Mouse (Mus musculus) B cell, adult 2 months (primary cell): ENCODE measurements around the gene Iqcn.

ENCODE experiments used
- DNase-seq, 2 experiments: peaks; one replicate each; pipeline ENCODE4 v3.0.0; 2022

Gene Iqcn

GRCm38 (mm10) chr8:70701048-70701981 is 1.9 kb upstream of the Iqcn start:
- DNase-seq, result peak; percentile 50 to 54

DNA sequence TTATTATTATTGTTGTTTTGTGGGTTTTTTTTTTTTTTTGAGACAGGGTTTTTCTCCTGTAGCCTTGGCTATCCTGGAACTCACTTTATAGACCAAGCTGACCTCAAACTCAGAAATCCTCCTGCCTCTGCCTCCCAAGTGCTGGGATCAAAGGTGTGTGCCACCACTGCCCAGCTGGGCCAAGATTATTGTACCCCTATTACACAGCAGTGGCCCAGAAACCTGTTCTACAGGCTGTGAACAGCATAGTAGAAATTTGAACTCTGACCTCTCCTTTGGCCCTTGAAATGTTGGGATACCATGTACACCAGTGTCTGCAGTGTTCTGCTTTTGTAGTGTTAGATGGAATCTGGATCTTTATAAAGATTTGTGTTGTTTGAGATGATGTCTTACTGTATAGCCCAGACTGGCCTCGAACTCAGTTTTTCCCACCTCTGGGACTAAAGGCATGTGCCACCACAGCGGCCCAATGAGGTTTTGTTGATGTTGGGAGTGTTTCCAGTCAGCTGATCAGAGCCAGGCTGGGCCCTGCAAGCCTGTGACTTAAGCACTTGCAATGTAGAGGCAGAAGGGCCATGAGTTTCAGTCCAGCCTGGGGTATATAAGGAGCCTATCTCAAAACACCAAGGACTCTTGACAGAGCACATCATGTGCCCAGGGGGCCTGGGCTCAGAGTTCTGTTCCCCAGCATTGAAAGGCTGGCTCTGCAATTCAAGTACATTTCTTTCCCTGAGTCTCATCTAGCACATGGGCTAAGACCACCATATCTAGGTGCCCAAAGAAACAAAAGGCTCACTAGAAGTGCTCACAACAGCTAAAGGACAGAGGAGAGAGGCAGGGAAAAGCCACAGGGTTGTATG is 1.0 kb upstream of the Iqcn start:
- peak in 1 of 2 experiments; percentile 57 for DNase-seq

- DNase-seq, result no peak
Observed at GRCm38 (mm10) chr8:70702842-70703182, 445 bp upstream of the Iqcn start.

- no peak for DNase-seq
Observed at GRCm38 (mm10) chr8:70708281-70708680, 5.0 kb downstream of the Iqcn start.

- no peak for DNase-seq
Observed at GRCm38 (mm10) chr8:70709794-70710193, 6.5 kb downstream of the Iqcn start.

- no peak for DNase-seq
Observed at GRCm38 (mm10) chr8:70710296-70710695, 7.0 kb downstream of the Iqcn start.

DNA sequence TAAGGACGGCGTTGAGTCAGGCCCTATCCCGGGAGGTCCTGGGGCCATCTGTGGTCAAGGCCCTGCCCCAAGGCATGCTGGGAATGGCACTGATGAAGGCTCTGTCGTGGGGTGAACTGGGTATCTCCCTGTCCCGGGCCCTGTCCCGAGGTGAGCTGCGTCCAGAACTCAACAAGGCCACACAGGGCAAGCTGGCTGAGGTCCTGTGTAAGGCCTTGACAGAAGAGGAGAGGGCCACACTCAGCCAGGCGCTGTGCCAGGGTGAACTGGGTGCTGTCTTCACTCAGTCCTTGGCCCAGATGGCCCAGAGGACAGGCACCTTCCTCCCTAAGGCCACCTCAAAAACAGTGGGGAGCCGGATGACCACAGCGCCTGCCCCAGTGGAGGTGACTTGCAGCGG is 7.8 kb downstream of the Iqcn start:
- DNase-seq, result no peak

GRCm38 (mm10) chr8:70713991-70714390 is 10.7 kb downstream of the Iqcn start:
- no peak for DNase-seq

- no peak for DNase-seq
Observed at GRCm38 (mm10) chr8:70715086-70715485, 11.8 kb downstream of the Iqcn start.

- DNase-seq, result peak in 1 of 2 experiments; percentile 41
Observed at GRCm38 (mm10) chr8:70716521-70717400, 13.5 kb downstream of the Iqcn start.

DNA sequence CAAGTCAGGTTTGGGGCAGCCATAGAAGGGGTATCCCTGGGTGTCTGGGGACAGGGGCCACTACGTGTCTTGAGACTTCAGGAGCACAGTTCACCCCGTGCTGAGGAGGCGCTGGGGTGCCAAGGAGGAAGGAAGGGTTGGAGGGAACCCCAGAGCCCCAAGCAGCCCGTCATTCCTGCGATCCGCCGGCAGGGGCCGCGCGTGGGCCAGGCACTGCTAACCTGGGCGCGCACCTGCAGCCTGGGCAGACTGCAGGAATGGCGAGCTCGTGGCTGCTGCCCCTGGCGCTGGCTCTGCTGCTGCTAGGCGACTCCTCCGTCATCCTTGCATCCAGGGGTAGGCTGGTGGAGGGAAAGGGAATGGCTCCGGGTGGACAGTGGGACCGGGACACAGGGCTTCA is 15.0 kb downstream of the Iqcn start, which contains the start of gene Gm3336:
Gene Gm3336 (plus strand): TSS at position 247 of the 400 bp plus-strand sequence.
- peak; percentile 89 to 90 for DNase-seq

DNA sequence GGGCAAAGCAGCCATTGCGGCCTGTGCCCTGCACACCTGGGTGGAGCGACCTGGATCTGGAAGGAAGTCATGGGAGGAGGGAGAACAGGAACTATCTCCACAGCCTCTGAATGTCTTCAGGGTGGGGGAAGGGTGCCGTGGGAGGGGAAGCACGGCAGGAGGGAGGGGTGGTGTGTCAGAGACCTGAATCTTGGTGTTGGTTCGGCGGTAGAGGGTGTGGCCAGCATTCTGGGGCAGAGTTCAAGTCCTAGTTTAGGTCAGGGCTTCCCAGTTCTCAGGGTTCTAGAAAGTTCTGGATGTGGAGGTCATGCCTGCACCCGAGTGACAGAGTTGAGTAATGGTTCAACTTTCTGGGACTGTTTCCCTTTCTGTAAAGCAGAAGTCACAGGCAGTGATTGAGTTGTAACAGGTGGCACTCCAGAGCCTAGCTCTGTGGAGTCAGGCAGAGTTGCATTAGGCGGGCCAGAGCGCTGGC is 16.6 kb downstream of the Iqcn start:
- peak in 1 of 2 experiments; percentile 6 for DNase-seq

DNA sequence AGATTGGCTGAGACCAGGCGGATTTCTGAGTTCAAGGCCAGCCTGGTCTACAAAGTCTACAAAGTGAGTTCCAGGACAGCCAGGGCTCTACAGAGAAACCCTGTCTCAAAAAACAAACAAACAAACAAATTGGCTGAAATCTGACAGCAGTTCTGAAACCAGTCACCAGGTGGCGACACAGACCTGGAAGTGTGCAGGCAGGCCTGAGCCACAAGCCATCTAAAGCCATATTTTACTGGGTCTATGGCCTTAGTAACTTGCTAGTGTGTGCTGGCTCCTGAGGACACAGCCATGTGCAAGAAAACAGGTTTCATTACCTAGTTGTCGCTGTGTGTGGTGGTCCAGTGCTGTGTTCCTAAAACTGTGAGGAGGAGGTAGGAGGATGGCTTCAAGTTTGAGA is 17.5 kb downstream of the Iqcn start:
- peak; percentile 91 to 93 for DNase-seq

GRCm38 (mm10) chr8:70721601-70722000 is 18.3 kb downstream of the Iqcn start:
- no peak for DNase-seq

GRCm38 (mm10) chr8:70723486-70724210 is 20.4 kb downstream of the Iqcn start, which contains the start of gene Pde4c:
TSS of gene Pde4c (plus strand) at chr8:70723720.
- no peak for DNase-seq

GRCm38 (mm10) chr8:70724216-70724615 is 21.0 kb downstream of the Iqcn start:
- no peak for DNase-seq

DNA sequence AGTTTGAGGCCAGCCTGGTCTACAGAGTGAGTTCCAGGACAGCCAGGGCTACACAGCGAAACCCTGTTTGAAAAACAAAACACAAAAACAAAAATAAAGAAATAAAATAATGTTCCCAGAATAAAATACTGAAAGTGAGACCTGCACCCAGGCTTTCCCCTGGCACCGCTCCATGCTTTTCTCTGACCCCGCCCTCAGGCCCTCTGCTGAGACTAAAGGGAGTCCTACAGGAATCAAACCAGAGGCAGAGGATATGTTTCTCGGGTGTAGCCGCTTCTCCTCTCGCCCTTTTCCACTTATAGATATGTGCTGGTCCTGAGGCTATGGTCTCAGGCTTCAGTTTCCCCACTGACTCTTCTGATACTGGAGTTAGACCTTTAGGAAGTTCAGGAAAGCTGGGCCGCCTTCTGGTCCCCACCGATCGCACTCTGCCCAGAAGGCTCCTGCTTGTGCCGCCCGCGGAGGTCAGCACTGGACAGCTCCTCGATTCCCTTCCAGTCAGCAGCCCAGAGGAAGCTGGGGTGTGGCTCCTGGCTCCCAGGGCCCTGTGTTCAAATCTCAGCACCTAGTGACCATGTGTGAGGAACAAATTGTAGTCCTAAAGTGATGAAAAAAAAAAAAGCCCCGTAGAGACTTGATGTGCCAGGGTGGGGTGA is 22.7 kb downstream of the Iqcn start:
- no peak for DNase-seq

- no peak for DNase-seq
Observed at GRCm38 (mm10) chr8:70726721-70727120, 23.5 kb downstream of the Iqcn start.

DNA sequence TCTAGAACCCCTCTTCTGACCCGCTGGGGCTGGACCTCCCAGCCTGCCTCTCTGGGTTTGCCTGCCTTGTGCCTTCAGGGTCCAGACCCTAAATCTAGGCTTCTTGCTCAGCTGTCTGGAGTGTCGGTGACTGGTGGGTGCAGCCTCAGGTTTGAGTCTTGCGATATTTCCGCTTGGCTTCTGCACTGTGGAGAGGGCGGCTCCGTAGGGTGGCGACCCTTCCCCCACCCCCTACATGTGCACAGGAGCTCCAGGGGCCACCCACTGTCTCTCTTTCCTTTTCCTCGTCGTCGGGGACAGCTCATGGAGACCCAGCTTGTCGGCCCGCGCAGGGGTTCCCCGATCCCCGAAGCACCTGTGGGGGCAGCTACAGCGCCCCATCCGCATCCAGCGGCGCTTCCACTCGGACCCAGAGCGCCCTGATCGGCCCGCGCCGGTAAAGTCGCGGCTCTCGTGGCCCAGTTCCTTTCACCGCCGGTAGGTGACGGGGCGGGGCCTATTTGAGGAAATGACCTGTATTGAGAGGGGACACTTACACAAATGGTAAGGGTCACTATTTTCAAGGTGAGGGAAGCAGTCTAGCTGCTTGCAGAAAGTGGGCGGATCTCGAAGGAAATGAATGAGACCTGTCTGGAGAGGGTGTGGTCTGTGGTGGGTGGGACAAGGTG is 26.7 kb downstream of the Iqcn start:
- peak; percentile 83 for DNase-seq

DNA sequence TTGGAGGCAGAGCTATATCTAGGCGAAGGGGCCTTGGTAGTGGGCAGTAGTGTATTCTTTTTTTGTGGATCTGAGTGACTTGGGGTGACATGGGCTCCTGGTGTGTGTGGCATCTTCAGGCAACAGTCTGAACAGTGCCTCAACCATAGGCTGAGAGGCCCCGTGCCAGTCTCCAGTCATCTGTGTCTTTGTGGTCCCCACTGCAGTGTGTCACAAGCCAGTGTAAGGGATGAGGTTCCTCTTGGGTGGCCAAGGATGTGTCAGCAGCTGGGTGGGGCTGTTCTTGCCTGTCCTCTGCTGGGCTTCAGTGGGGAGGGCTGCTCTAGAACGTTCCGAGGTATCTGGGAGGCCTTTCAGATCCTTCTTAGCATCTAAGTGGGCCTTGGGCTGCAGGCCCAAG is 27.7 kb downstream of the Iqcn start:
- DNase-seq, result peak; percentile 54 to 65

DNA sequence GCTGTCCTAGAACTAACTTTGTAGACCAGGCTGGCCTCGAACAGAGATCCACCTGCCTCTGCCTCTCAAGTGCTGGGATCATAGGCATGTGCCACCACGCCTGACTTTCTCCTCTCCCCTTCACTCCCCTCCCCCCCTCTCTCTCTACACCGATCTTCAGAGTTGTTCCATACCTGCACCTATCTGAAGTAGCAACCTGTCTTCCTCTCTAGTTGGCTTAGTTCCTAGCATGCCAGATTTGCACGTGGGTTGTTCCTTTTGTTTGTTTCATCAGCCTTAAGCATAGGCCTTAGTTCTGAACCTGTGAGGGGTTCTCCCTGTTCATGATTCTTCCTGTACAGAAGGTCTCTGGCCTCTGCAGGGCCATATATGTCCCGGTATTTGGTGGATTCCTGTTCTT is 34.4 kb downstream of the Iqcn start:
- DNase-seq, result no peak
